8 mouse cellular contexts compared by ENCODE assay signal in genomic region chr4:80517476-80518285, GRCm38 (mm10).
A peak's percentile ranks its signal among the peaks of the same experiment; 100 is the strongest.
DNase-seq lines count a peak whose midpoint lies in the region; ATAC-seq lines count a peak whose summit lies in the region.

No protein-coding gene starts in this region.

- no peaks in the 10 kb centered on the region for H3K36me3 ChIP-seq in embryonic facial prominence, embryonic 11.5 days (replicated peaks; ENCODE audit: control insufficient read depth, insufficient read depth, low read depth, low read length)

- 16% methylated on average over 12 of the region's 12 CpGs for WGBS in embryonic facial prominence, embryonic 11.5 days

- H3K4me3 ChIP-seq in embryonic facial prominence, embryonic 11.5 days (ENCODE audit: low read depth, low read length), result no peak overlapping the region

- peak; percentile 45 for DNase-seq in ES-CJ7 (ENCODE audit: low read depth, low spot score)
- DNase-seq in adrenal gland, postnatal 14 days, result peak; percentile 30
- DNase-seq in embryonic facial prominence, embryonic 11.5 days (ENCODE audit: low spot score), result peak; percentile 84
- peak; percentile 8 to 52 for DNase-seq in heart, postnatal 14 days
- peak; percentile 57 to 82 for DNase-seq in layer of hippocampus, adult 18-20 months (ENCODE audit: low spot score in 2 of 2)
- peak; percentile 17 for DNase-seq in lung, postnatal 10 days
- DNase-seq in right cerebral cortex, postnatal 36 days (ENCODE audit: low spot score in 2 of 2), result peak; percentile 55 to 74
- DNase-seq in spleen, adult 12 weeks (ENCODE audit: low spot score), result no peak

- H3K4me1 ChIP-seq in embryonic facial prominence, embryonic 11.5 days (ENCODE audit: control insufficient read depth, insufficient read depth, low read length), result no peaks in the 10 kb centered on the region

- H3K27me3 ChIP-seq in embryonic facial prominence, embryonic 11.5 days (ENCODE audit: control insufficient read depth, insufficient read depth, low read length), result no peaks in the 10 kb centered on the region

- H3K9ac ChIP-seq in embryonic facial prominence, embryonic 11.5 days (replicated peaks; ENCODE audit: low read length), result no peak overlapping the region

- ATAC-seq in embryonic facial prominence, embryonic 11.5 days (replicated peaks; ENCODE audit: insufficient number of reproducible peaks, low FRiP score, low TSS enrichment, low read depth), result peak; percentile 81

- H3K4me2 ChIP-seq in embryonic facial prominence, embryonic 11.5 days (ENCODE audit: low read depth, low read length), result no peak overlapping the region

- no peak overlapping the region for H3K27ac ChIP-seq in embryonic facial prominence, embryonic 11.5 days (replicated peaks; ENCODE audit: low read depth, low read length)

- no peaks in the 10 kb centered on the region for H3K9me3 ChIP-seq in embryonic facial prominence, embryonic 11.5 days (replicated peaks; ENCODE audit: control insufficient read depth, low read length)

- intact Hi-C loops in heart, postnatal 14 days (cut with DNase I), result loop anchor here (10.0 kb wide), 1 partner anchor 247 kb away; no protein-coding TSS in a partner anchor
